Mouse (Mus musculus): Measurements from ENCODE around the gene Vwa5b1. TPM values are rescaled to one million over a fixed set of nuclear protein-coding genes. Genes with fewer than 3 reads are reported as not detected.

Gene Vwa5b1
- polyA plus RNA-seq, 1 experiment from 2014 or later: 0.10 TPM

DNA sequence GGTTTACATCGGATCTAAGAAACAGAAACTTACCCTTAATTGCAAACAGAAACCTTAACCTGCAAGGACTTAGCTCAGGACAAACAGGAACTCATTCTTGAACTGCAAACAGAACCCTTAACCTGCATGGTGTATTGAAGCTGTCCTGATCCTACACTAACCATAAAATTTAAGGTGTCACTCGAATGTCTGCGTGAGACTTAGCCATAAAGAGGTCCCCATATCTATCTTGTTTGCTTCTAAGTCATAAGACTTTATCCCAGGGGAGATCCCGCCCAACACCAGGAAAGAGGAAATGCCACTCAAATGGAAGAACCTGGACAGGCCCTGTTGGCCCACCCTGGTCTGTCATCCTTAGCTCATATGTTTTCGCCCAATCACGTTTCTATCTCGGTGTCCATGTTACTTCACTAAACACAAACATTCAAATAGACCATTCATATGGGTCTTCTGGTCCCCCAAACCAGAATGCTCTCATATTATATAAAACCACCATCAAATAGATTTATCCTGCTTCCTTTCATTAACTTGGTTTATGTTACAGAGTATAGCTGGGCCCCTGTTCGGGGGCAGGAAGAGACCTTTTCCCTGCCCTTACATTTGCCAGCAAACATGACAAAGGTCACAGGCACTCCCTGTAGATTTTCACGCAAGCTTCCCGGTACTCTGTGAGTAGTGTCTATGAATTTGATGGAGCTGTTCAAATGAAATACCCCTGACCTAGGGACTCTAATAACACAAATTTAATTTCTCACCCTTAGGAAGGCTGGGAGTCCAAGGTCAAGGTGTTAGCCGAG lies 34.6 kb upstream of the Vwa5b1 start:
- H3K36me3 ChIP-seq (ENCODE audit: control insufficient read depth, insufficient read depth, low read length): no peaks in the 10 kb centered on the region
- no peak overlapping the region for H3K9ac ChIP-seq (ENCODE audit: low read length)
- TF ChIP-seq EP300 (optimal IDR thresholded peaks at IDR 0.05): no peak
- no peaks in the 10 kb centered on the region for H3K9me3 ChIP-seq (ENCODE audit: control insufficient read depth, low read length)
- H3K4me2 ChIP-seq (replicated peaks; ENCODE audit: low read depth): no peak overlapping the region
- no peak overlapping the region for H3K27ac ChIP-seq (replicated peaks)
- H3K27me3 ChIP-seq (ENCODE audit: control insufficient read depth, insufficient read depth, low read length): no peaks in the 10 kb centered on the region
- H3K4me1 ChIP-seq (replicated peaks; ENCODE audit: control insufficient read depth, insufficient read depth): no peaks in the 10 kb centered on the region
- ATAC-seq (ENCODE audit: low FRiP score, low TSS enrichment): no peak
- no peak for DNase-seq (ENCODE audit: low spot score)
- no peak overlapping the region for H3K4me3 ChIP-seq (ENCODE audit: low read depth, low read length)
- 63% methylated on average over 11 of the region's 11 CpGs for WGBS

DNA sequence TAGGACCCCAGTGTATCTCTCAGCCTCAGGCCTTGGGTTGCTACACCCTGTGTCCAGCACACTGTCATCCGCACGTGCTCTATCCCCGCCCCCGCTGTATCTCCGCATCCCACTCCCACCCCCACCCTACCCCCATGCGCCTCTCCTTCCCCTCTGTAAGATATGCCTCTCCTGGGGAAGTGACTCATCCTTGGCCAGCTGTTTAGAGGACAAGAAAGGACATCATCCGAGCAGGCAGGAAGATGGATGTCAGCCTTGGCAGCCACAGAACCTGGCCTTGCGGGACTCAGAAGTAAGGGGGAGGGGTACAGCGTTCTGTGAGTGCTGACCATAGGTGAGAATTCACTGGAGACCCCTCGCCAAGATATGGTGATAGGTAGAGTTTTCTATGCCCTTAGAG lies 30.8 kb upstream of the Vwa5b1 start:
- TF ChIP-seq EP300 (optimal IDR thresholded peaks at IDR 0.05) (no peak), CTCF (IDR thresholded peaks at IDR 0.05; ENCODE audit: low read depth) (no peak)
- Histone ChIP-seq H3K36me3 (ENCODE audit: control insufficient read depth, insufficient read depth, low read length) (no peaks in the 10 kb centered on the region), H3K9me3 (ENCODE audit: control insufficient read depth, low read length) (no peaks in the 10 kb centered on the region), H3K27ac (replicated peaks) (no peak overlapping the region), H3K9ac (ENCODE audit: low read length) (no peak overlapping the region), H3K4me3 (ENCODE audit: low read depth, low read length) (no peak overlapping the region), H3K27me3 (ENCODE audit: control insufficient read depth, insufficient read depth, low read length) (no peaks in the 10 kb centered on the region), H3K4me2 (replicated peaks; ENCODE audit: low read depth) (no peak overlapping the region), H3K4me1 (replicated peaks; ENCODE audit: control insufficient read depth, insufficient read depth) (no peaks in the 10 kb centered on the region)
- WGBS: 60% methylated on average over 10 of the region's 10 CpGs
- ATAC-seq (ENCODE audit: low FRiP score, low TSS enrichment) (no peak), DNase-seq (ENCODE audit: low spot score) (no peak)

DNA sequence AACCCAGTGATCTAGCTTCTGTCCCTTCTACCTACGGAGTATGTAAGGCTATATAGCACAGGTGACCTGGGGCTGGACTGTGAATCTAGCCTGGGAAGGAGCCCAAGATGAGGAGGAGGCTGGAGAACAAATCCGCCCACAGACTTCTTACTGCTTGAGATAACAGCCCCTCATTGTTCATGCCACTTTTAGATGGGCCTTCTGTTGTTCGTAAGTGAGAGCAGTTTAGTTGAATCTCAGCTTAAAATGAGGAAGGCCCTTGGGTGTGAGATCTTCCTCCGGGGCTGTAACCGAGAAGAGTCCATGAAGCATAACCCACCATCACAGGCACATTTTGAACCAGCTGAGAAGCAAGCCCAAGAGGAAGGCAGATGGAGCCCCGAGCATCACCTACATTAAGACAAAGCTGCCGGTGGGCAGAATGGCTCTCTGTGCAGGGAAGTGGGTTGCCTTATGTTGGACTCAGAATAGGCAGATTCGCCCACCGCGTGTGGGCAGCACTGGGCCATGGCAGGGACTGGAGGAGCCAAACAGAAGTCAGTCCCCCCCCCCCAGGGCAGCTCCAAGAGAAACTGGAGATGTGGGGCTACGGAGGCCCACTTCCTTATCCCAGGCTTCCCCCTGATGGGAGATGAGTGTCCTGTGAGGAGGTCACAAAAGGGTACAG lies 24.4 kb upstream of the Vwa5b1 start:
- 79% methylated on average over 11 of the region's 11 CpGs for WGBS
- Histone ChIP-seq H3K9ac (ENCODE audit: low read length) (no peak overlapping the region), H3K27me3 (ENCODE audit: control insufficient read depth, insufficient read depth, low read length) (no peaks in the 10 kb centered on the region), H3K27ac (replicated peaks) (no peak overlapping the region), H3K9me3 (ENCODE audit: control insufficient read depth, low read length) (no peaks in the 10 kb centered on the region), H3K36me3 (ENCODE audit: control insufficient read depth, insufficient read depth, low read length) (no peaks in the 10 kb centered on the region), H3K4me1 (replicated peaks; ENCODE audit: control insufficient read depth, insufficient read depth) (no peaks in the 10 kb centered on the region), H3K4me3 (ENCODE audit: low read depth, low read length) (no peak overlapping the region), H3K4me2 (replicated peaks; ENCODE audit: low read depth) (no peak overlapping the region)
- DNase-seq (ENCODE audit: low spot score): no peak
- ATAC-seq (ENCODE audit: low FRiP score, low TSS enrichment): no peak
- TF ChIP-seq CTCF (IDR thresholded peaks at IDR 0.05; ENCODE audit: low read depth) (no peak), EP300 (optimal IDR thresholded peaks at IDR 0.05) (no peak)

DNA sequence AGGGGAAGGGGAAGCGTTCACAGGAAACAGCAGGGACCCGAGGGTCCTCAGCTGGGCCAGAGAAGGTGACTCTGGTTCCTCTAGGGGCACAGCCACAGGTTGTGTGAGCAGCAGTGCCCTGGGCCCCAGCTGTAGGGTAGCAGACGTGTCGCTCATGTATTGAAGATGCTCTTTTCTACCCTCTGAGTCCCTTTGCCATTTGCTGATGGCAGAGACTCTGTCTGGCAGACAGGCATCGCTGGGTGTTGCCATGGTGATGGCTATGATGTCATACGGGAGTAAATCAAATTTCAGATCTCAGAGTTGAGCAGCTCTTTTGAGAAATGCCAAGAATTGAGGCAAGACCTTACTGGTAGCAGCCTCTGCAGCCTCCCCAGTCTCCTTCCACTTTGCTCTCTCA lies 17.4 kb upstream of the Vwa5b1 start:
- DNase-seq (ENCODE audit: low spot score) (no peak), ATAC-seq (ENCODE audit: low FRiP score, low TSS enrichment) (no peak)
- Histone ChIP-seq H3K9me3 (ENCODE audit: control insufficient read depth, low read length) (no peaks in the 10 kb centered on the region), H3K27ac (replicated peaks) (no peak overlapping the region), H3K27me3 (ENCODE audit: control insufficient read depth, insufficient read depth, low read length) (no peaks in the 10 kb centered on the region), H3K4me2 (replicated peaks; ENCODE audit: low read depth) (no peak overlapping the region), H3K36me3 (ENCODE audit: control insufficient read depth, insufficient read depth, low read length) (no peaks in the 10 kb centered on the region), H3K4me3 (ENCODE audit: low read depth, low read length) (no peak overlapping the region), H3K9ac (ENCODE audit: low read length) (no peak overlapping the region), H3K4me1 (replicated peaks; ENCODE audit: control insufficient read depth, insufficient read depth) (no peaks in the 10 kb centered on the region)
- WGBS: 46% methylated on average over 6 of the region's 6 CpGs
- TF ChIP-seq EP300 (optimal IDR thresholded peaks at IDR 0.05): no peak
- TF ChIP-seq CTCF (IDR thresholded peaks at IDR 0.05; ENCODE audit: low read depth): no peak

DNA sequence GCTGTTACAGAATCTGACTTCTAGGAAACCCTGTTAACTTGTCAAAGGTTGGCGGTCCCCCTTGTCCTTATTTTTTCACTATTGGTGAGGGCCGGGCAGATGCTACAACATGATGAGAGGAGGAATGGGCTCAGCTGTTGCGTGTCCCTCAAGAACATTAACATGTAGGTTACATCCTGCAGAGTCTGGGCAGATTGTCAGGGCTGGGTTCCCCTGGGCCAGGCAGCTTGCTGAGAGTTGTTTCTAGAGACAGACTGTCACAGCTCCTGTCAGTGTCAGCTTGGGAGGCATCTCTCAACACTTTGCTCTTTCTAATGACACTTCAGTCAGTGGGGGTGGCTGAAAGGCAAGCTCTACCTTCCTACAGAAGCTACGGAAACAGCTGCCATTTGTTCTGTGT lies 16.2 kb upstream of the Vwa5b1 start:
- Histone ChIP-seq H3K4me3 (ENCODE audit: low read depth, low read length) (no peak overlapping the region), H3K27ac (replicated peaks) (no peak overlapping the region), H3K4me2 (replicated peaks; ENCODE audit: low read depth) (no peak overlapping the region), H3K27me3 (ENCODE audit: control insufficient read depth, insufficient read depth, low read length) (no peaks in the 10 kb centered on the region), H3K36me3 (ENCODE audit: control insufficient read depth, insufficient read depth, low read length) (no peaks in the 10 kb centered on the region), H3K9me3 (ENCODE audit: control insufficient read depth, low read length) (no peaks in the 10 kb centered on the region), H3K4me1 (replicated peaks; ENCODE audit: control insufficient read depth, insufficient read depth) (no peaks in the 10 kb centered on the region), H3K9ac (ENCODE audit: low read length) (no peak overlapping the region)
- WGBS: 92% methylated on average over 4 of the region's 4 CpGs
- no peak for TF ChIP-seq EP300 (optimal IDR thresholded peaks at IDR 0.05)
- TF ChIP-seq CTCF (IDR thresholded peaks at IDR 0.05; ENCODE audit: low read depth): no peak
- DNase-seq (ENCODE audit: low spot score) (no peak), ATAC-seq (ENCODE audit: low FRiP score, low TSS enrichment) (no peak)

DNA sequence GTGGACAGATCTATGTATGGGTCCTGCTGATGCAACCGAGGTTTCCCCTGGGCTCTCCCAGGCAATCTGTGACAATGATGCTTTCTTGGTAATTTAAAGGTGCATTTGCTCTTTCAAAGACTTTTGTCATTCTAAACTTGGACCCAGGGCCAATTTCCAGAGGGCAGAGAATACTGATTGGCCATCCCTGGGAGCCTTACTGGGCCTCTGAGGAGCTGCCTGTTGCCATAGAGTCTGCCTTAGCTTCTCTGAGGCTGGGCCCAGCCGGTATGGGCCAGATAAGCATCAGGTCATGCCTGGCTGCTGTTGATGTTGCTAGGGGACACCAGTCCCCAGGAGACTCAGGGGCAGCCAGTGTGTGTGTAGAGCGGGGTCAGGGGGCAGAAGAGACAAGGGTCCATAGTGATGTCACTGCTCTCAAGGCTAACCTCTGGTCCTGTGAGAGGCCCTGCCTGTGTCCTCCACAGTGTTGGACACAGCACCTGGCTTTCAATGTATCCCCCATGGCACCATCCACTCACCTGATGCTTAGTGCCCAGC lies 12.5 kb upstream of the Vwa5b1 start:
- WGBS: 51% methylated on average over 3 of the region's 3 CpGs
- no peaks in the 10 kb centered on the region for H3K36me3 ChIP-seq (ENCODE audit: control insufficient read depth, insufficient read depth, low read length)
- DNase-seq (ENCODE audit: low spot score) (no peak), ATAC-seq (ENCODE audit: low FRiP score, low TSS enrichment) (no peak; the same call in 1 of the 2 replicates)
- no peak overlapping the region for H3K4me3 ChIP-seq (ENCODE audit: low read depth, low read length)
- no peak overlapping the region for H3K27ac ChIP-seq (replicated peaks)
- no peak overlapping the region for H3K4me2 ChIP-seq (replicated peaks; ENCODE audit: low read depth)
- H3K4me1 ChIP-seq (replicated peaks; ENCODE audit: control insufficient read depth, insufficient read depth): no peaks in the 10 kb centered on the region
- no peak for TF ChIP-seq EP300 (optimal IDR thresholded peaks at IDR 0.05)
- TF ChIP-seq CTCF (IDR thresholded peaks at IDR 0.05; ENCODE audit: low read depth): no peak
- H3K9ac ChIP-seq (ENCODE audit: low read length): no peak overlapping the region
- no peaks in the 10 kb centered on the region for H3K27me3 ChIP-seq (ENCODE audit: control insufficient read depth, insufficient read depth, low read length)
- H3K9me3 ChIP-seq (ENCODE audit: control insufficient read depth, low read length): no peaks in the 10 kb centered on the region

Measured in stomach, postnatal 0 days (tissue).